Mouse (Mus musculus): ENCODE results near the gene Rwdd1. TPM values are rescaled to one million over a fixed set of nuclear protein-coding genes. Genes with fewer than 3 reads are reported as not detected.
"Not testable (repeated sequence)": the region's sequence is repeated elsewhere in the genome, so short reads cannot be mapped to it uniquely, and the experiment has no call there.

Gene Rwdd1
- polyA plus RNA-seq, 1 experiment = 29.3 TPM

GRCm38 (mm10) chr10:34030322-34030721, 10.9 kb upstream of the Rwdd1 start:
- WGBS = 42% methylated on average over 5 of the region's 5 CpGs
- Histone ChIP-seq H3K4me3 (ENCODE audit: low read depth, low read length) (no peak overlapping the region), H3K27ac (ENCODE audit: insufficient read depth, low read depth, low read length) (no peak overlapping the region), H3K36me3 (ENCODE audit: control insufficient read depth, insufficient read depth, low read length) (no peaks in the 10 kb centered on the region), H3K4me1 (ENCODE audit: control insufficient read depth, insufficient read depth, insufficient read length, low read length) (peaks cover 2% of the 10 kb centered on the region; the same call in 1 of the 2 replicates), H3K27me3 (ENCODE audit: control insufficient read depth, insufficient read depth, low read length) (no peaks in the 10 kb centered on the region)
- TF ChIP-seq CTCF (IDR thresholded peaks at IDR 0.05; ENCODE audit: extremely low read depth, insufficient read length, insufficient replicate concordance, low read depth, low read length) (no peak), POLR2A (IDR thresholded peaks at IDR 0.05; ENCODE audit: low read depth, low read length) (no peak)

DNA sequence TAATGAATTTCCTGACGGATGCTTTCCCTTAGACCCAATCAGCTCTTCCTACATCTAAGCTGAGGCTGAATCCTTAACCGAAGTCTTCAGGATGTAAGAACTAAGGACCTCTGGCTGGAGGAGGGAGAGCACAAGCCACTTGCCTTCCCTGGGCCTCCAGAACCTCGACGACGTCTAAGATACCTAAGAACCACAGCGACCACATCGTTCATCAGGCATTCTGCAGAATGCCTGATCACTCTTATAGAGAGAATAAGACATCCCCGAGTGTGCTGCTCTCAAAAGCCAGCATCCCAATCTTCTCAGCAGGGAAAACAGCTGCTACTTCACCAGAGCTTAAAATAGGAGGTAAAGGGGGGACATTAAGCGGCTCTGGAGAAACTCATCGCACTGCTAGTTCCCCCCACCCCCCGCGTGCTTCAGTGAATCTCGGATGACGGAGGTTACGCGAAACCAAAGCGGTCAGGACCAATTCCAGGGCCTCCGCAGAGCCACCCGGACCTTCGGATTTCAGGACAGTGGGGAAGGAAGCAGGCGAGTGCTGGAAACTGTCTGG, 600 bp downstream of the Rwdd1 start:
- no peak for TF ChIP-seq CTCF (IDR thresholded peaks at IDR 0.05; ENCODE audit: extremely low read depth, insufficient read length, insufficient replicate concordance, low read depth, low read length)
- TF ChIP-seq POLR2A (IDR thresholded peaks at IDR 0.05; ENCODE audit: low read depth, low read length) = no peak

GRCm38 (mm10) chr10:34013241-34013640, 6.2 kb downstream of the Rwdd1 start:
- WGBS = 88% methylated on average over 2 of the region's 2 CpGs
- TF ChIP-seq POLR2A (IDR thresholded peaks at IDR 0.05; ENCODE audit: low read depth, low read length) (no peak), CTCF (IDR thresholded peaks at IDR 0.05; ENCODE audit: extremely low read depth, insufficient read length, insufficient replicate concordance, low read depth, low read length) (no peak)
- Histone ChIP-seq H3K36me3 (ENCODE audit: control insufficient read depth, insufficient read depth, low read length) (peaks cover 11% of the 10 kb centered on the region), H3K27ac (ENCODE audit: insufficient read depth, low read depth, low read length) (no peak overlapping the region), H3K4me3 (ENCODE audit: low read depth, low read length) (no peak overlapping the region), H3K27me3 (ENCODE audit: control insufficient read depth, insufficient read depth, low read length) (no peaks in the 10 kb centered on the region), H3K4me1 (ENCODE audit: control insufficient read depth, insufficient read depth, insufficient read length, low read length) (peaks cover 2% of the 10 kb centered on the region; the same call in 1 of the 2 replicates)

More for the DNA sequence above, 600 bp downstream of the Rwdd1 start:
- Histone ChIP-seq H3K4me3 (ENCODE audit: low read depth, low read length) (peak overlapping the region; percentile 93), H3K27ac (ENCODE audit: insufficient read depth, low read depth, low read length) (peak overlapping the region; percentile 74), H3K27me3 (ENCODE audit: control insufficient read depth, insufficient read depth, low read length) (no peaks in the 10 kb centered on the region), H3K36me3 (ENCODE audit: control insufficient read depth, insufficient read depth, low read length) (no peaks in the 10 kb centered on the region), H3K4me1 (ENCODE audit: control insufficient read depth, insufficient read depth, insufficient read length, low read length) (peaks cover 4% of the 10 kb centered on the region; the same call in 1 of the 2 replicates)
- WGBS = under 1% methylated on average over 21 of the region's 21 CpGs

DNA sequence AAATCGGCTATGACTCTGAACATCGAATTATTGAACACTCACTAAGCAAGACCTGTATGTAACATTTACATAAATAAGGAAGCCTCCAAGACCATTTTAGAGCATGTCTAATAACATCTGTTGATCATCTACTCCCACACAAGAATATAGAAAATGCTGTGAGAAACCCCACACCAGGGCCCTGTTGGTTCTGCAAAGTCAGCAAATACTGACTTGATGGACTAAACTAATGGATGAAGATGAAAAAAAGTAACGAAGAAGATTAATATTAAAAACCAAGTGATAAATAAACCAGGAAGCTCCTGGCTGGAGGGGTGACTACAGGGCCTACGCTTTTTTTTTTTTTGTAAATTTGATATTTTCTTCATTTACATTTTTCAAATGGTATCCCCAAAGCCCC, 6.8 kb downstream of the Rwdd1 start:
- TF ChIP-seq CTCF (IDR thresholded peaks at IDR 0.05; ENCODE audit: extremely low read depth, insufficient read length, insufficient replicate concordance, low read depth, low read length) = no peak
- TF ChIP-seq POLR2A (IDR thresholded peaks at IDR 0.05; ENCODE audit: low read depth, low read length) = no peak
- Histone ChIP-seq H3K4me3 (ENCODE audit: low read depth, low read length) (no peak overlapping the region), H3K27me3 (ENCODE audit: control insufficient read depth, insufficient read depth, low read length) (no peaks in the 10 kb centered on the region), H3K36me3 (ENCODE audit: control insufficient read depth, insufficient read depth, low read length) (peaks cover 12% of the 10 kb centered on the region), H3K4me1 (ENCODE audit: control insufficient read depth, insufficient read depth, insufficient read length, low read length) (no peaks in the 10 kb centered on the region), H3K27ac (ENCODE audit: insufficient read depth, low read depth, low read length) (no peak overlapping the region)
- 93% methylated on average over 4 of the region's 4 CpGs for WGBS

- no peak overlapping the region for H3K27ac ChIP-seq (ENCODE audit: insufficient read depth, low read depth, low read length)
- H3K4me3 ChIP-seq (ENCODE audit: low read depth, low read length) = no peak overlapping the region
- H3K4me1 ChIP-seq (ENCODE audit: control insufficient read depth, insufficient read depth, insufficient read length, low read length) = no peaks in the 10 kb centered on the region
- peaks cover 42% of the 10 kb centered on the region for H3K36me3 ChIP-seq (ENCODE audit: control insufficient read depth, insufficient read depth, low read length)
- TF ChIP-seq POLR2A (IDR thresholded peaks at IDR 0.05; ENCODE audit: low read depth, low read length) (no peak), CTCF (IDR thresholded peaks at IDR 0.05; ENCODE audit: extremely low read depth, insufficient read length, insufficient replicate concordance, low read depth, low read length) (no peak)
- H3K27me3 ChIP-seq (ENCODE audit: control insufficient read depth, insufficient read depth, low read length) = no peaks in the 10 kb centered on the region
Observed at GRCm38 (mm10) chr10:33998397-33998796, 21.0 kb downstream of the Rwdd1 start.

DNA sequence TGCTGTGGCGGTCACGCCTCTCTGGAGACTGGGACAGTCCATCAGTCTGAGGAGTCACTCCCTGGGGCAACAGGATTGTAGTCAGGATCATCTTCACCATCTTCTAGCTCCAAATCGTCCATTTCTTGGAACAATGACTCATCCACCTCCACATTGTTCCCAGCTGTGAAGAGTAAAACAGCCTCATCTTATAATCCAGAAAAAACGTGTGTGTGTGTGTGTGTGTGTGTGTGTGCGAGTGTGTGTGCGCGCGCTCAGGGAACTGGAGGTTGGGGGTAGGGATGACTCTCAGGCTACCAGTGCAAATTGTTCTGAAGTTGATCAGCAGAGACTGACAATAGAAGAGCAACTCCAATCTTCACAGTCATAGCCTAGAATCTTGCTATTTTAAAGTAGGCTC, 22.7 kb downstream of the Rwdd1 start:
- WGBS = 93% methylated on average over 6 of the region's 8 CpGs
- not testable (repeated sequence) for H3K27me3 ChIP-seq (ENCODE audit: control insufficient read depth, insufficient read depth, low read length); H3K4me3 ChIP-seq (ENCODE audit: low read depth, low read length); H3K27ac ChIP-seq (ENCODE audit: insufficient read depth, low read depth, low read length); H3K4me1 ChIP-seq (ENCODE audit: control insufficient read depth, insufficient read depth, insufficient read length, low read length)
- H3K36me3 ChIP-seq (ENCODE audit: control insufficient read depth, insufficient read depth, low read length) = peaks cover 38% of the 10 kb centered on the region

- Histone ChIP-seq H3K4me1 (ENCODE audit: control insufficient read depth, insufficient read depth, insufficient read length, low read length) (no peaks in the 10 kb centered on the region), H3K27ac (ENCODE audit: insufficient read depth, low read depth, low read length) (no peak overlapping the region), H3K27me3 (ENCODE audit: control insufficient read depth, insufficient read depth, low read length) (no peaks in the 10 kb centered on the region), H3K4me3 (ENCODE audit: low read depth, low read length) (no peak overlapping the region), H3K36me3 (ENCODE audit: control insufficient read depth, insufficient read depth, low read length) (peaks cover 2% of the 10 kb centered on the region; the same call in 1 of the 2 replicates)
- peak; percentile 39; the same call in 1 of the 2 replicates for TF ChIP-seq CTCF (IDR thresholded peaks at IDR 0.05; ENCODE audit: extremely low read depth, insufficient read length, insufficient replicate concordance, low read depth, low read length)
- no peak for TF ChIP-seq POLR2A (IDR thresholded peaks at IDR 0.05; ENCODE audit: low read depth, low read length)
- WGBS = 15% methylated on average over 4 of the region's 4 CpGs
Observed at GRCm38 (mm10) chr10:33986771-33987170, 32.7 kb downstream of the Rwdd1 start.
